9 mouse cellular contexts compared by ENCODE assay signal in genomic region chr19:46587823-46588508, GRCm38 (mm10). TPM values are rescaled to one million over a fixed set of nuclear protein-coding genes. Genes with fewer than 3 reads are reported as not detected.
DNase-seq lines count a peak whose midpoint lies in the region; ATAC-seq and TF ChIP-seq lines count a peak whose summit lies in the region.
"Had no signal": no experiment of that assay in that cellular context is flagged by ENCODE, and none has a peak within 500 bp of the region (broad histone marks: within the 10 kb centered on the region; RNA-seq: fewer than 3 reads in every experiment).

No protein-coding gene starts in this region.

- H3K27ac ChIP-seq in heart, postnatal 0 days (ENCODE audit: low read depth): no peak overlapping the region
- H3K27ac ChIP-seq in neural tube, embryonic 15.5 days (replicated peaks): no peak overlapping the region
- H3K27ac ChIP-seq in testis, adult 2 months (ENCODE audit: control insufficient read depth, insufficient read depth, low read depth, low read length): no peak overlapping the region
- H3K27ac ChIP-seq: embryonic facial prominence, embryonic 15.5 days had no signal

- TF ChIP-seq POLR2A in brain, embryonic 14.5 days (IDR thresholded peaks at IDR 0.05; ENCODE audit: borderline replicate concordance, extremely low read depth, insufficient read depth, insufficient read length, poor library complexity, severe bottlenecking): no peak
- no peak for TF ChIP-seq POLR2A in testis, adult 2 months (IDR thresholded peaks at IDR 0.05; ENCODE audit: control insufficient read depth, low read depth, low read length)

- peak; percentile 95 for TF ChIP-seq CTCF in brain, embryonic 14.5 days (IDR thresholded peaks at IDR 0.05; ENCODE audit: borderline replicate concordance, extremely low read depth, insufficient read depth, insufficient read length)
- peak; percentile 99 for TF ChIP-seq CTCF in heart, postnatal 0 days (IDR thresholded peaks at IDR 0.05; ENCODE audit: low read depth)
- TF ChIP-seq CTCF in testis, adult 2 months (IDR thresholded peaks at IDR 0.05; ENCODE audit: control insufficient read depth, insufficient read depth, insufficient replicate concordance, low read depth, low read length): peak; percentile 96

- DNase-seq in CD4-positive, CD25-positive, alpha-beta regulatory T cell, adult 2 months (ENCODE audit: low read depth, low spot score): peak; percentile 88
- DNase-seq in brain, embryonic 14.5 days (ENCODE audit: low read depth): peak; percentile 91
- peak; percentile 55 for DNase-seq in fibroblast of lung, adult 2 months (ENCODE audit: low read depth)
- DNase-seq in heart, postnatal 0 days (ENCODE audit: low spot score): peak; percentile 71
- peak; percentile 87 for DNase-seq in layer of hippocampus, adult 11-12 months (ENCODE audit: low spot score)
- peak; percentile 81 to 84 for DNase-seq in lung, adult 18-20 months

- no peak overlapping the region for H3K4me2 ChIP-seq in heart, postnatal 0 days (ENCODE audit: low read depth, low read length)
- no peak overlapping the region for H3K4me2 ChIP-seq in neural tube, embryonic 15.5 days
- H3K4me2 ChIP-seq: embryonic facial prominence, embryonic 15.5 days had no signal

- H3K9me3 ChIP-seq in heart, postnatal 0 days (replicated peaks; ENCODE audit: control insufficient read depth, low read length): no peaks in the 10 kb centered on the region
- H3K9me3 ChIP-seq in neural tube, embryonic 15.5 days (replicated peaks): no peaks in the 10 kb centered on the region
- H3K9me3 ChIP-seq: embryonic facial prominence, embryonic 15.5 days had no signal

- H3K9ac ChIP-seq in heart, postnatal 0 days (replicated peaks; ENCODE audit: low read depth, low read length): no peak overlapping the region
- H3K9ac ChIP-seq in neural tube, embryonic 15.5 days (replicated peaks): no peak overlapping the region
- H3K9ac ChIP-seq: embryonic facial prominence, embryonic 15.5 days had no signal

- H3K27me3 ChIP-seq in heart, postnatal 0 days (ENCODE audit: control insufficient read depth, insufficient read depth, low read length): no peaks in the 10 kb centered on the region
- no peaks in the 10 kb centered on the region for H3K27me3 ChIP-seq in neural tube, embryonic 15.5 days (replicated peaks)
- no peaks in the 10 kb centered on the region for H3K27me3 ChIP-seq in testis, adult 2 months (ENCODE audit: control insufficient read depth, insufficient read depth, low read length)
- H3K27me3 ChIP-seq: embryonic facial prominence, embryonic 15.5 days had no signal

- no peak for TF ChIP-seq EP300 in heart, postnatal 0 days (IDR thresholded peaks at IDR 0.05; ENCODE audit: low read depth)

- peak; percentile 81 for ATAC-seq in heart, postnatal 0 days (ENCODE audit: insufficient read depth, low read depth)
- ATAC-seq in neural tube, embryonic 15.5 days (ENCODE audit: low FRiP score): peak; percentile 61; the same call in 1 of the 2 replicates

- H3K36me3 ChIP-seq in heart, postnatal 0 days (replicated peaks; ENCODE audit: control insufficient read depth, insufficient read depth, low read length): peaks cover 21% of the 10 kb centered on the region
- H3K36me3 ChIP-seq in neural tube, embryonic 15.5 days: peaks cover 51% of the 10 kb centered on the region
- no peaks in the 10 kb centered on the region for H3K36me3 ChIP-seq in testis, adult 2 months (ENCODE audit: control insufficient read depth, insufficient read depth, low read length)

- no peak overlapping the region for H3K4me3 ChIP-seq in heart, postnatal 0 days (ENCODE audit: low read depth, low read length)
- no peak overlapping the region for H3K4me3 ChIP-seq in neural tube, embryonic 15.5 days (replicated peaks)
- H3K4me3 ChIP-seq in testis, adult 2 months (ENCODE audit: control insufficient read depth, low read depth, low read length): no peak overlapping the region
- H3K4me3 ChIP-seq: embryonic facial prominence, embryonic 15.5 days had no signal

- 58% methylated on average over 13 of the region's 13 CpGs for WGBS in heart, postnatal 0 days
- WGBS in neural tube, embryonic 15.5 days: 55% methylated on average over 13 of the region's 13 CpGs

- H3K4me1 ChIP-seq in heart, postnatal 0 days (ENCODE audit: control insufficient read depth, insufficient read depth): no peaks in the 10 kb centered on the region
- no peaks in the 10 kb centered on the region for H3K4me1 ChIP-seq in neural tube, embryonic 15.5 days
- H3K4me1 ChIP-seq in testis, adult 2 months (ENCODE audit: control insufficient read depth, insufficient read depth, low read length): no peaks in the 10 kb centered on the region; the same call in 1 of the 2 replicates
- H3K4me1 ChIP-seq: embryonic facial prominence, embryonic 15.5 days had no signal

RNA-seq across cellular contexts. Expression of gene Wbp1l, which starts 10.9 kb away (rescaled TPM):
- 33.7 and 44.8 TPM in 2 replicates for polyA plus RNA-seq in brain, embryonic 14.5 days (2012; rRNA removed)
- 72.8 and 89.7 TPM in 2 replicates for total RNA-seq in heart, postnatal 0 days (2014; rRNA removed; ENCODE audit: low replicate concordance)
- 34.4 and 36.4 TPM in 2 replicates for polyA plus RNA-seq in heart, postnatal 0 days (2015; fragmentation: Nextera tagmentation; extraction: Ambion mirVana)
- polyA plus RNA-seq in neural tube, embryonic 15.5 days (2015; fragmentation: Nextera tagmentation; extraction: Ambion mirVana): 34.1 and 34.5 TPM in 2 replicates
- 16.9 and 17.1 TPM in 2 replicates for polyA plus RNA-seq in testis, adult 2 months (2012; rRNA removed)

RNA-seq across cellular contexts. Expression of gene Sfxn2, which starts 14.8 kb away (rescaled TPM):
- polyA plus RNA-seq in brain, embryonic 14.5 days (2012; rRNA removed): 11.8 and 12.6 TPM in 2 replicates
- total RNA-seq in heart, postnatal 0 days (2014; rRNA removed; ENCODE audit: low replicate concordance): 4.2 and 5.9 TPM in 2 replicates
- polyA plus RNA-seq in heart, postnatal 0 days (2015; fragmentation: Nextera tagmentation; extraction: Ambion mirVana): 4.6 and 5.1 TPM in 2 replicates
- polyA plus RNA-seq in neural tube, embryonic 15.5 days (2015; fragmentation: Nextera tagmentation; extraction: Ambion mirVana): 11.0 and 11.7 TPM in 2 replicates
- polyA plus RNA-seq in testis, adult 2 months (2012; rRNA removed): 1.5 TPM in 2 replicates

RNA-seq across cellular contexts. Expression of gene Arl3, which starts 15.0 kb away (rescaled TPM):
- polyA plus RNA-seq in brain, embryonic 14.5 days (2012; rRNA removed): 169 and 180 TPM in 2 replicates
- 37.2 and 38.2 TPM in 2 replicates for total RNA-seq in heart, postnatal 0 days (2014; rRNA removed; ENCODE audit: low replicate concordance)
- polyA plus RNA-seq in heart, postnatal 0 days (2015; fragmentation: Nextera tagmentation; extraction: Ambion mirVana): 79.5 and 80.6 TPM in 2 replicates
- polyA plus RNA-seq in neural tube, embryonic 15.5 days (2015; fragmentation: Nextera tagmentation; extraction: Ambion mirVana): 190 and 208 TPM in 2 replicates
- 214 and 266 TPM in 2 replicates for polyA plus RNA-seq in testis, adult 2 months (2012; rRNA removed)
